Mouse (Mus musculus) ES-E14 (cell line): ENCODE measurements around the gene Mrpl47. TPM values are rescaled to one million over a fixed set of nuclear protein-coding genes. Genes with fewer than 3 reads are reported as not detected.

ENCODE experiments used
- DNase-seq: peaks from one replicate; pipeline ENCODE4 v3.0.0-alpha.2; 2013; ENCODE audit warnings: low read depth, low spot score
- H3K27ac ChIP-seq: 2 replicates; pipeline ENCODE4 v1.5.1; 2012; ENCODE audit warnings: low read depth, mild to moderate bottlenecking, low read length, moderate library complexity, mixed read lengths; ENCODE audit not compliant: poor library complexity, insufficient read depth, severe bottlenecking
- H3K36me3 ChIP-seq: 2 replicates; pipeline ENCODE4 v1.6.1; 2012; ENCODE audit warnings: mild to moderate bottlenecking, low read length, moderate library complexity, mixed read lengths; ENCODE audit not compliant: control insufficient read depth, poor library complexity, insufficient read depth, severe bottlenecking
- H3K4me1 ChIP-seq, 2 experiments: fragments of 150-350 bp in 1 of 2; sonication (generic) in 1 of 2; 2 replicates each; pipeline ENCODE4 v1.6.1; 2012; ENCODE audit warnings: low read length in 2 of 2, mild to moderate bottlenecking in 1 of 2, mixed read lengths in 1 of 2; ENCODE audit not compliant: control insufficient read depth in 2 of 2, insufficient read depth in 2 of 2, poor library complexity in 1 of 2
- H3K4me3 ChIP-seq, 2 experiments: fragments of 150-350 bp in 1 of 2; sonication (generic) in 1 of 2; 2 replicates each; pipeline ENCODE4 v1.5.1; 2012; ENCODE audit warnings: low read length in 2 of 2, low read depth in 1 of 2, mild to moderate bottlenecking in 1 of 2, mixed read lengths in 1 of 2; ENCODE audit not compliant: insufficient read depth in 1 of 2, poor library complexity in 1 of 2, severe bottlenecking in 1 of 2
- H3K9ac ChIP-seq: 2 replicates; pipeline ENCODE4 v1.6.1; 2012; ENCODE audit warnings: low read depth, mild to moderate bottlenecking, low read length, mixed read lengths; ENCODE audit not compliant: poor library complexity, insufficient read depth, severe bottlenecking
- H3K9me3 ChIP-seq: fragments of 150-350 bp; sonication (generic); 2 replicates; pipeline ENCODE4 v1.6.1; 2012; ENCODE audit warnings: low read depth, mild to moderate bottlenecking, low read length; ENCODE audit not compliant: control insufficient read depth, insufficient read depth
- CHD2 ChIP-seq: IDR thresholded peaks from 2 replicates; pipeline ENCODE4 v1.6.1; 2014; ENCODE audit warnings: mild to moderate bottlenecking, low read depth, low read length, inconsistent platforms
- HCFC1 ChIP-seq: IDR thresholded peaks from 2 replicates; pipeline ENCODE4 v1.6.1; 2012; ENCODE audit warnings: low read length, inconsistent platforms, borderline replicate concordance; ENCODE audit not compliant: insufficient read depth
- MAFK ChIP-seq: IDR thresholded peaks from 2 replicates; pipeline ENCODE4 v1.6.1; 2014; ENCODE audit warnings: mild to moderate bottlenecking, low read depth, low read length, inconsistent platforms; ENCODE audit not compliant: insufficient read depth
- ZC3H11A ChIP-seq: IDR thresholded peaks from 2 replicates; pipeline ENCODE4 v1.6.1; 2012; ENCODE audit warnings: low read depth, mild to moderate bottlenecking, inconsistent platforms, low read length, borderline replicate concordance
- ZNF384 ChIP-seq: IDR thresholded peaks from 2 replicates; pipeline ENCODE4 v1.6.1; 2012; ENCODE audit warnings: low read depth, low read length, inconsistent platforms
- in situ Hi-C, 2 experiments: fragments of 600-800 bp; cut with MboI; formaldehyde crosslinking; loops; one replicate each; pipeline ENCODE4 v1.15.1; 2025; ENCODE audit warnings: low sequenced_read_pairs in 2 of 2, inconsistent platforms in 1 of 2; ENCODE audit not compliant: unreplicated experiment in 2 of 2
- total RNA-seq: library from RNA; depleted of rRNA; stranded (reverse); fragments of 300-350 nt; gene quantifications from 2 replicates; pipeline ENCODE4 v1.2.3, GENCODE M21; 2012; rRNA removed

Mrpl47 gene
- total RNA-seq, 1 experiment: 40.3 TPM

DNA sequence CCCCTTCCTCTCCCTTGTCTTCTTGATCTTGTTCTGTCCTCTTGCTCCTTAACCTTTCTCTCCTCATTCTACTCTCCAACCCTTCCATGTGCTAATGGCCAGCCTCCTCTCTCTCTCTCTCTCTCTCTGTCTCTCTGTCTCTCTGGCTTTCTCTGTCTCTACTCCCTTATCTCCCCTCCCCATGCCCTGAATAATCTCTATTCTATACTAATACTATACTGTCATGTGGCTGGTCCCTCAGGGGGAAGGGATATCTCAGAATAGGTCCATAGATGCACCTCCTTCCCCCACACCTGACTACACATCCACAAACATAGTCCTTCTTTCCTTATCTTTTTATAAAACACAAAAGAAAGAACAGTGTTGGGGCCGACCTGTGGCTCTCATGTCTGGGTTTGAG, 50.9 kb downstream of the Mrpl47 start:
- TF ChIP-seq ZC3H11A (no peak), MAFK (no peak), ZNF384 (no peak), CHD2 (no peak), HCFC1 (no peak)
- Histone ChIP-seq H3K4me1 (no peaks in the 10 kb centered on the region), H3K36me3 (no peaks in the 10 kb centered on the region), H3K9me3 (no peaks in the 10 kb centered on the region), H3K9ac (no peak overlapping the region), H3K4me3 (no peak overlapping the region), H3K27ac (no peak overlapping the region)
- DNase-seq: no peak
- in situ Hi-C loops: no loop called here

DNA sequence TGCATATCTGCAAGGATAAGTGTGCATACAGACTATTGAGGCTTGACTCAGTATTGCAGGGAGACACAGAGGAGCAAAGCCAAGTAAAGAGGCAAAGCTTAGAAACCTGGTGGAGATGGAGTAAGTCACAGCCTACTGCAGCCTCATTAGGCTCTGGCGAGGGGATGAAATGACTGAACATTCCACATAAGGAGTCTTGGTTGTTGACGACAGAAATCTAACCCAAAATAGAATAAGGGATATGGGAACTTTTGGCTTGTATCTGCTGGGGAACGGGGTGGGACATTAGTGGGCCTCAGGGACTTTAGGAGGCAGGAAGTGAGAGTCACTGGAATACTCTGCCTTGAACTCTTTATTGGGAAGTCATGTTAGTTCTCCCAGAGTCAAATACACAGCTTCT, 52.8 kb downstream of the Mrpl47 start:
- no peak for DNase-seq
- Histone ChIP-seq H3K9me3 (no peaks in the 10 kb centered on the region), H3K27ac (no peak overlapping the region), H3K9ac (no peak overlapping the region), H3K36me3 (no peaks in the 10 kb centered on the region), H3K4me1 (no peaks in the 10 kb centered on the region), H3K4me3 (no peak overlapping the region)
- in situ Hi-C loops: no loop called here
- no peak for TF ChIP-seq MAFK
- no peak for TF ChIP-seq HCFC1
- no peak for TF ChIP-seq ZC3H11A
- no peak for TF ChIP-seq CHD2
- TF ChIP-seq ZNF384: no peak

DNA sequence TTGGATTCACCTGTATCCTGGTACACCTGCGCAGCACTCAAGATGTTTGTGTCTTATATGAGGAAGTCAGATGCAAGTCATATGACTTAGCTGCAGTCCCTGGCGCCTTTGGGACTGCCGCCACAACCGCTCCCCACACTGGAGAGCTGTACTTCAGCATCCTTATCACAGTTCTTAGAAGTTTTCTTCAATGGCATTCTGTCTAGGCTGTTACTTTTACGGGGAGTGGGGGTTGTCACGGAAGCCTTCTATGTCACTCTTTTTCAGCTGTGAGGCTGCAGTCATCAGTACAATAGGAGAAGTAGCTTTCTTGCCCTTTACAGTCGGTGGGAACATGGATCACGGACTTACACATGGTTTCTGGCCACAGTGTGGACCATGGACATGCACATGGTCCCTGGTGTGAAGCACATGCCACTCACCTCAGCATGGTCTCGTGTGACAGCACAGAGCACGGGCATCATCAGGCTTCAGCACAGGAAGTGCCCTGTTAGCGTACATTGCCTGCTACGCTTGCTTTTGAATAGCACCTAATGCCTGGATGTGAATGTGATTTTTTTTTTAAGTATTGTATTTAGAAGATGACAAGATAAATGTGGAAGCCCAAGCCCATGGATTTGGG, 54.4 kb downstream of the Mrpl47 start:
- TF ChIP-seq ZNF384: no peak
- TF ChIP-seq HCFC1: no peak
- TF ChIP-seq CHD2: no peak
- no peak for TF ChIP-seq MAFK
- no peak for TF ChIP-seq ZC3H11A
- H3K9me3 ChIP-seq: no peaks in the 10 kb centered on the region
- no peak overlapping the region for H3K27ac ChIP-seq
- H3K4me3 ChIP-seq: no peak overlapping the region
- in situ Hi-C loops: no loop called here
- no peaks in the 10 kb centered on the region for H3K4me1 ChIP-seq
- H3K9ac ChIP-seq: no peak overlapping the region
- no peak for DNase-seq
- H3K36me3 ChIP-seq: no peaks in the 10 kb centered on the region

DNA sequence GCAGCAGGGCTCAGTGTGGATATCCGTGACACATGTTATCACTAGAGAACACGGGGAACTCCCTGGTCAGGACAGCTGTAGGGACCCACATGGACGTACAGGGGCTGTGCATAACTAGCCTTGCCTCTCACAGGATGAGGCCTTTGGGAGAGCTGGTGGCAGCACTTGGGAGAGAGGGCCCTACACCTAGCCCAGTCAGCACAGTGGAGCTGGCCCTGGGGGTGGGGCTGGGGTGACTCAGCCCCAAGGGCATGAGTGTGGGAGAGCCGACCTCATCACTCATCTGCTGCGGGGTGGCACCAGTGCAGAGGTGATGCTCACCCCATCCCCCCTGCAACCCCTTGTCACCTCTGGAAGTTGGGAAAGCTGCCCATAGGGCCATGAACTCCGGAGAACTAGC, 61.0 kb downstream of the Mrpl47 start:
- in situ Hi-C loops: no loop called here
- DNase-seq: no peak
- no peak overlapping the region for H3K9ac ChIP-seq
- no peaks in the 10 kb centered on the region for H3K36me3 ChIP-seq
- no peak overlapping the region; the same call in 1 of the 2 replicates for H3K27ac ChIP-seq
- TF ChIP-seq CHD2: no peak
- TF ChIP-seq MAFK: no peak
- TF ChIP-seq HCFC1: no peak
- TF ChIP-seq ZC3H11A: no peak
- no peak for TF ChIP-seq ZNF384
- H3K4me1 ChIP-seq: no peaks in the 10 kb centered on the region
- H3K9me3 ChIP-seq: no peaks in the 10 kb centered on the region
- no peak overlapping the region for H3K4me3 ChIP-seq

Other genes starting within 250 kb of the Mrpl47 start
- gene Kcnmb3, start 245.4 kb downstream of the Mrpl47 start, total RNA-seq: 0.13 and 0.16 TPM in 2 replicates
- gene Zfp639, start 227.3 kb downstream of the Mrpl47 start, total RNA-seq: 42.1 and 43.5 TPM in 2 replicates
- 22.9 and 35.1 TPM in 2 replicates for gene Mfn1, start 208.1 kb downstream of the Mrpl47 start, total RNA-seq
- 16.5 and 19.1 TPM in 2 replicates for gene Gnb4, start 121.0 kb downstream of the Mrpl47 start, total RNA-seq
- 160 and 178 TPM in 2 replicates for gene Actl6a, start 31.3 kb downstream of the Mrpl47 start, total RNA-seq
- 199 and 237 TPM in 2 replicates for gene Ndufb5, start 615 bp downstream of the Mrpl47 start, total RNA-seq
- 6.2 TPM in 2 replicates for gene Usp13, start 79.9 kb upstream of the Mrpl47 start, total RNA-seq